Mouse (Mus musculus): ENCODE measurements around the gene Rint1. TPM values are rescaled to one million over a fixed set of nuclear protein-coding genes. Genes with fewer than 3 reads are reported as not detected.

Rint1 gene
- polyA plus RNA-seq, 1 experiment from 2014 or later, result 33.5 TPM

DNA sequence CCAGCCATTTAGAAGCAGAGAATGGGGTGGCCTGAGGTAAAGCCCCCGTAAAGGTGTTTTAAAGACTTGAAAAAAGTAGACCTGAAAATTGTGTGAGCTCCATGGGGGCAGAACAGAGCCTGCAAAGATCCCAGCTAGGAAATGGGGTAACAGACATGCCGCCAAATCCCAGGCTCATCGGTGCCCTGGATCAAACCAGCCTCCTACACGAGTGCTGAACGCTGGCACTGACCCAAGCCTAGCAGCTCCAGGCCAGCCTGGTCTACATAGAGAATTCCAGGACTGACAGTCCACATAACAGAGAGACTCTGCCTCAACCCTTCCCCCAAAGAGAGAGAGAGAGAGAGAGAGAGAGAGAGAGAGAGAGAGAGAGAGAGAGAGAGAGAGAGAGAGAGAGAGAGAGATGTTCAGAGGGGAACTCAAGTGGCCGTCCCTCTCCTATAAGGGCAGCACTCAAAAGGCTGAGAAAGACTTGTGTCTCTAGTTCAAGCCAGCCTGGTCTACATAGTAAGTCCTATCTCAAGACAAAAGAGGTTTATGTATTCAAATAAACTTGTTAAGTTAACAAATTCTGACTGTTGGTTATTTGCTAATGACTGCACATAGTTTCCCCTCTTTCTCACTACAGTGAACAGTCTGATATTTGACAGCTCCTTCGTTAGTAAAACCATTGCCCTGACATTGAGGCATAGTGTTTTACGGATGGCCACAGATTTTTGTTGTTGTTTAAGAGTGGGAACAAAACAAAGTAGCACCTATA lies 5.3 kb upstream of the Rint1 start:
- H3K4me3 ChIP-seq, result peak overlapping the region; percentile 77
- H3K36me3 ChIP-seq, result 0 out of 2 replicates have a peak, but pooled peaks cover 5% of the 10 kb centered on the region
- H3K27ac ChIP-seq, result no peak overlapping the region
- no peak for ATAC-seq (ENCODE audit: low FRiP score)
- H3K4me2 ChIP-seq, result peak overlapping the region; percentile 65
- WGBS, result 56% methylated on average over 8 of the region's 8 CpGs
- H3K27me3 ChIP-seq, result no peaks in the 10 kb centered on the region
- H3K9me3 ChIP-seq, result no peaks in the 10 kb centered on the region
- peak overlapping the region; percentile 84; the same call in 1 of the 2 replicates for H3K9ac ChIP-seq
- peaks cover 11% of the 10 kb centered on the region for H3K4me1 ChIP-seq (replicated peaks)

DNA sequence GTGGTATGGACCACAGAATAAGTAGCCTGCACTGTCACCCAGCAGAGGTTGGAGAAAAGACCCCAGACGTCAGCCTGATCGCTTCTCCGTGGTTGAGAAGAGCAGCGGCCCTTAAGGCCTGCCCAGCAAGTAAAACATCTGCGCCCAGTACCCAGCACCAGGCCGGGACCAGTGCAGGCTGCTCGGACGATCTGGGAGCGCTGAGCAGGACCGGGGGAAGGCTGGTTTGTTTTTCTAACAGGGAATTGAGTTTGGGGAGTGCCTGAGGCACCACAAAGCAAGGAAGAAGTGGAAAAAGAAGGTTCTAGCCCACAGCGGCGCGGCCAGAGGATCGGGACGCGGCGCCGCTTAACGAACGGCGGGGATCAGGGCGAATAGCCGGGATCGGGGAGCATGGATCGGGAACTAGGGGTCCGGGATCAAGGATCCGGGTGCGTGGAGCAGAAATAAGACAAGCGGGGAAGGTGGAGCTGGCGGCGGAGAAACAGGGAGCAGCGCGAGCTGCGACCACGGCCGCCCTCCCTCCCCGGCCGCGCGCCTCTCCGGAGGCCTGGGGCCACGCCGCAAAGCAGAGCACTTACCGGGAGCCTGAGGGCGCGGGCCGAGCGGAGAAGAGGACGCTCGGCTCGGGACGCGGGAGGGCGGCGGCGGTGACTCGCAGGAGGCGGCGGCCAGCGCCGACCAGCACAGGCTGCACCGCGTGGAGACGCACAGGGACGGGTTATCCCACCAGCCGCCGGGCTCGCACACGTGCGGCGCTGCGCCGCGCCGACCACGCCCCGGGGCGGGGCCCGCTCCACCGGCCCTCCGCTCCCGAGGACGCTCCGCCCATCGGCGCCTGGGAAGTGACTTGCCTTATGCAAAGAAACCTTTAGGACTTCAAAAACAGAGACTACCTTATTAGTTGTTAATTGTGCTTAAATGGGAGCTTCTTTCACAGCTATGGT lies 4.3 kb upstream of the Rint1 start, which contains the start of gene Pus7:
TSS of gene Pus7 (minus strand) at position 781 of the 947 bp plus-strand sequence.
- peak within 1 kb of the TSS; percentile 84 for H3K9ac ChIP-seq
- peak; percentile 90 for ATAC-seq (ENCODE audit: low FRiP score)
- peaks cover 14% of the 10 kb centered on the region for H3K4me1 ChIP-seq (replicated peaks)

DNA sequence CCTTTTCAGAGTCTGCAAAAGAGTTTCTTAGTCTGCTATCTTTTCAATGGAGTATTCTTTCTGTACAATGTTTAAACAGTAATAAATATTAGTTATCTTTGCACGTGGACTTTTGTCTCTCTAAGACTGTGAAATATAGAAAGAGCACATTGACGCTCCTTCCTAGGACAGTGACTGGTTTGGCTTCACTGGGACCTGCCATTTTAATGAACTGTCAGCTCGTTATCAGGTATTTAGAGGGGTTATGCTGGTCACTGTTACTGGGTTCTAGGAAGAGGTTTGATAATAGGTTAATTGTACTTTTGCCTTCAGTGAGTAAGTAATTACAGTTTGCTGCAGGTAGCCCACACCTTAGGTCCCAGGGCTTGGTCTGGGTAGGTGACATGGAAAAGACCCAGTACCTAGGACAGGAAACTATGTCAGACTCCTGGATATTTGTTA lies 899 bp downstream of the Rint1 start:
- ATAC-seq (ENCODE audit: low FRiP score), result no peak
- Histone ChIP-seq H3K4me1 (replicated peaks) (peaks cover 8% of the 10 kb centered on the region), H3K9me3 (no peaks in the 10 kb centered on the region), H3K4me2 (peak overlapping the region; percentile 88), H3K27ac (no peak overlapping the region), H3K9ac (peak overlapping the region; percentile 88), H3K4me3 (peak overlapping the region; percentile 81), H3K27me3 (no peaks in the 10 kb centered on the region), H3K36me3 (peaks cover 5% of the 10 kb centered on the region)
- 59% methylated on average over 3 of the region's 3 CpGs for WGBS

More for the DNA sequence above, 4.3 kb upstream of the Rint1 start, which contains the start of gene Pus7:
- Histone ChIP-seq H3K36me3 (no peaks in the 10 kb centered on the region), H3K4me3 (peak within 1 kb of the TSS; percentile 77), H3K27me3 (no peaks in the 10 kb centered on the region), H3K27ac (peak within 1 kb of the TSS; percentile 62), H3K4me2 (peak within 1 kb of the TSS; percentile 65), H3K9me3 (no peaks in the 10 kb centered on the region)
- under 1% methylated on average over 85 of the region's 86 CpGs for WGBS

DNA sequence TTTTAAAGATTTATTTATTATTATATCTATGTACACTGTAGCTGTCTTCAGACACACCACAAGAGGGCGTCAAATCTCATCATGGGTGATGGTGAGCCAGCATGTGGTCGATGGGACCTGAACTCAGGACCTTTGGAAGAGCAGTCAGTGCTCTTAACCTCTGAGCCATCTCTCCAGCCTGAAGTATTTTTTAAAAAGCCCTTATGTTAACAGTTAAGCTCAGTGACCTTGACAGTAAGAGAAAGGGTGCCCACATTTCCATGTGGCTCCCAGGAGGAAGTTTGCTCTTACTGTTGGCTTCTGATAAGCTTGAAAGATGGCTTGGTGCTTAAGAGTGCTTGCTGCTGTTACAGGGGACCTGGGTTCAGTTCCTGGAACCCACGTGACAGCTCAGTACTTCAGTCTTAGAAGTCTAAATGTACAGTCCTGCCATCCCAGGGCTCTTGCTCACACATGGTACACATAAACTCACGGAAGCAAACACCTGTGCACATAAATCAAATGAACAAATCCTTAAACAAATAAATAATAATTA lies 1.6 kb downstream of the Rint1 start:
- H3K27ac ChIP-seq, result no peak overlapping the region
- H3K9ac ChIP-seq, result no peak overlapping the region
- no peak for ATAC-seq (ENCODE audit: low FRiP score)
- H3K9me3 ChIP-seq, result no peaks in the 10 kb centered on the region
- H3K4me3 ChIP-seq, result no peak overlapping the region; the same call in 1 of the 2 replicates
- 87% methylated on average over 4 of the region's 4 CpGs for WGBS
- H3K36me3 ChIP-seq, result peaks cover 8% of the 10 kb centered on the region
- no peak overlapping the region for H3K4me2 ChIP-seq
- no peaks in the 10 kb centered on the region for H3K27me3 ChIP-seq
- H3K4me1 ChIP-seq (replicated peaks), result peaks cover 8% of the 10 kb centered on the region

DNA sequence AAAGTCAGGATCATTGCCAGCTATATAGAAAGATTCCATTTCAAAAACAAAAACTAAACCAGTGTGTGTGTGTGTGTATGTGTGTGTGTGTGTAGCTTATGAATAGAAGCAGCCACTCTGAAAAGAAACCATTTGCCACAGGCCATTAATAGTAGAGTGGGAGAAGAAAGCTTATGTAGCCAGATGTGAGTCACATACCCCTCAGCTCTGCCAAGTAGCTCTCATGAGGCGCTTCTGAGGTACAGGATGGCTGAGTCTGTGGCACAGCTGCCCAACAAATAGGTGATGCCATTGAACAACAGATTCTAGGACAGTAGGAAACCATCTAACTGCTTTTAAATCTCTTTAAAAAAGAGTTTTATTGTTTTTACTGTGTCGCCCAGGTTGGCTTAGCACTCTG lies 5.2 kb downstream of the Rint1 start:
- no peaks in the 10 kb centered on the region for H3K9me3 ChIP-seq
- no peak overlapping the region for H3K27ac ChIP-seq
- WGBS, result 91% methylated on average over 2 of the region's 2 CpGs
- H3K27me3 ChIP-seq, result no peaks in the 10 kb centered on the region
- H3K4me2 ChIP-seq, result no peak overlapping the region
- ATAC-seq (ENCODE audit: low FRiP score), result no peak
- H3K4me3 ChIP-seq, result no peak overlapping the region
- H3K36me3 ChIP-seq, result peaks cover 24% of the 10 kb centered on the region
- H3K4me1 ChIP-seq (replicated peaks), result peaks cover 8% of the 10 kb centered on the region
- peak overlapping the region; percentile 24; the same call in 1 of the 2 replicates for H3K9ac ChIP-seq

DNA sequence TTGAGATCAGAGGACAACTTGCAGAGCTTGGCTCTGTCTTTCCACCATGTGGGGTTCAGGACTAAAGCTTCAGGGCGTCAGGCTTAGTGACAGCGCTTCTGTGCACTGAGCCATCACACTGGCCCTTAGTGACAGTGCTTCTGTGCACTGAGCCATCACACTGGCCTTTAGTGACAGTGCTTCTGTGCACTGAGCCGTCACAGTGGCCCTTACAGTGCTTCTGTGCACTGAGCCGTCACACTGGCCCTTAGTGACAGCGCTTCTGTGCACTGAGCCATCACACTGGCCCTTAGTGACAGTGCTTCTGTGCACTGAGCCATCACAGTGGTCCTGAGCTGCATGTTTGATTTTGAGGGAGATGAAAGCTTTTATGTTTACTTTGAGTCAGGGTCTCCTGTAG lies 27.3 kb downstream of the Rint1 start:
- Histone ChIP-seq H3K4me1 (replicated peaks) (no peaks in the 10 kb centered on the region), H3K4me3 (no peak overlapping the region), H3K4me2 (no peak overlapping the region), H3K27ac (no peak overlapping the region), H3K9ac (no peak overlapping the region), H3K9me3 (no peaks in the 10 kb centered on the region), H3K27me3 (no peaks in the 10 kb centered on the region), H3K36me3 (peaks cover 89% of the 10 kb centered on the region)
- WGBS, result 72% methylated on average over 5 of the region's 5 CpGs
- no peak for ATAC-seq (ENCODE audit: low FRiP score)

DNA sequence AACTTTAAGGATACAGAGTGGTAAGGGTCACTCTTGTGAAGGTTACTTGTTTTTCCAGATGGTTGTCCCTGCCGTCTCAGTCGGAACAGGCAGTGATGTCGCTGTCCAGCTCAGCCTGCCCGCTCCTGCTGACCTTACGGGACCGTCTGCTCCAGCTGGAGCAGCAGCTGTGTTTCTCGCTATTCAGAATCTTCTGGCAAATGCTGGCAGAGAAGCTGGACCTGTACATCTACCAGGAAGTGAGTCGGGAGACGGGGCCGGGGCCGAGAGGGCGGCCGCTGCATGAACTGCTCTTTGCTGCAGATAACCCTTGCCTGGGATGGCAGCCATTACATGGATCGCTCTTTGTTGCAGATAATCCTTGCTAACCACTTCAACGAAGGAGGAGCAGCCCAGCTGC lies 29.2 kb downstream of the Rint1 start:
- Histone ChIP-seq H3K9ac (no peak overlapping the region), H3K4me3 (no peak overlapping the region), H3K4me2 (no peak overlapping the region), H3K36me3 (peaks cover 78% of the 10 kb centered on the region), H3K9me3 (no peaks in the 10 kb centered on the region), H3K4me1 (replicated peaks) (no peaks in the 10 kb centered on the region), H3K27ac (no peak overlapping the region), H3K27me3 (no peaks in the 10 kb centered on the region)
- ATAC-seq (ENCODE audit: low FRiP score), result no peak
- WGBS, result 90% methylated on average over 15 of the region's 15 CpGs

DNA sequence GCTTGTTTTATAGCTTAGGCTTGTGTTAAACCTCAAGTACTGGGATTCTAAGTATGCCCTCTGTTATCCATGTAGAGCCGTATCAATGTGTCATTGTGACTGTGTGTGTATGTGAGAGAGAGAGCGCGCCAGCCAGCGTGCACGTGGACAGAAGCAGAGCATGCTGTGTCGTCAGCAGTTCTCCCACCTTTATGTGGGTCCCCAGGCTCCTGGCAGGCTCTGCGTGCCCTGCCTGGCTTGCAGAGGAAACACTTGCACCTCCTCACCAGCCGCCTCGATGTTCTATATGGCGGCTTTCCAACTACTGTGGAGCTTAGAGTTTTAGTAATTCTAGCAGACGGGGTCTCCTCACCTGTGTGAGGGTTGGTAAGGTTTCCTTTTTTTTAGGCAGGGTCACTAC lies 34.8 kb downstream of the Rint1 start:
- H3K27ac ChIP-seq, result no peak overlapping the region
- no peak overlapping the region for H3K4me3 ChIP-seq
- no peaks in the 10 kb centered on the region for H3K9me3 ChIP-seq
- H3K4me2 ChIP-seq, result no peak overlapping the region
- ATAC-seq (ENCODE audit: low FRiP score), result no peak
- H3K9ac ChIP-seq, result no peak overlapping the region
- 78% methylated on average over 11 of the region's 11 CpGs for WGBS
- H3K27me3 ChIP-seq, result no peaks in the 10 kb centered on the region
- no peaks in the 10 kb centered on the region for H3K4me1 ChIP-seq (replicated peaks)
- H3K36me3 ChIP-seq, result peaks cover 27% of the 10 kb centered on the region

DNA sequence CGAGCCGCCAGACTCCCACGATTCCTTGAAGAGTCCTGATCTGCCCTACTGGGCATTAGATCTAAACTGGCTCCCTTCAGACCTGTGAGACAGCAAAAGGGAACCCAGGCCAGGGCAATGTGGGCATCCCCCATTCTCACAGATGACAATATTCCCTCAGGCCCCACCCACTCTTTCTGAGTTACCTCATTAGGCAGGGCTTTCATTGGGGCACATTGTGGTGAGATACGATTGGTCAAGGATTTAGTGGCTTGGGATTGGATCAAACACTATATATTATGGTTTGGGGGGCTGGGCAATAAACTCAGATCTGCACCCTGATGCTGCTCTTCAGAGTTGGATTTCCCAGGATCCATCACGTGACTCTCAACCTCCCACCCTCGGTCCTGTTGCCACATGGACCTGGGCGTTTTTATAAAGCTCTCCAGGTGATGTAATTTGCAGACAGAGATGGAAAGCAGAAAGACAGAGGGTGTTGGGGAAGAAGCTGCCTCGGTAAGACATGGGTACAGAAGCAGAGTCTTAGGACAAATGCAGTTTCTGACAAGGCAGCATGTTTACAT lies 36.7 kb downstream of the Rint1 start:
- Histone ChIP-seq H3K9me3 (no peaks in the 10 kb centered on the region), H3K4me2 (no peak overlapping the region), H3K27me3 (0 out of 2 replicates have a peak, but pooled peaks cover 4% of the 10 kb centered on the region), H3K9ac (no peak overlapping the region), H3K4me3 (no peak overlapping the region), H3K4me1 (replicated peaks) (no peaks in the 10 kb centered on the region), H3K36me3 (peaks cover 12% of the 10 kb centered on the region), H3K27ac (no peak overlapping the region)
- no peak for ATAC-seq (ENCODE audit: low FRiP score)
- WGBS, result 87% methylated on average over 8 of the region's 8 CpGs

DNA sequence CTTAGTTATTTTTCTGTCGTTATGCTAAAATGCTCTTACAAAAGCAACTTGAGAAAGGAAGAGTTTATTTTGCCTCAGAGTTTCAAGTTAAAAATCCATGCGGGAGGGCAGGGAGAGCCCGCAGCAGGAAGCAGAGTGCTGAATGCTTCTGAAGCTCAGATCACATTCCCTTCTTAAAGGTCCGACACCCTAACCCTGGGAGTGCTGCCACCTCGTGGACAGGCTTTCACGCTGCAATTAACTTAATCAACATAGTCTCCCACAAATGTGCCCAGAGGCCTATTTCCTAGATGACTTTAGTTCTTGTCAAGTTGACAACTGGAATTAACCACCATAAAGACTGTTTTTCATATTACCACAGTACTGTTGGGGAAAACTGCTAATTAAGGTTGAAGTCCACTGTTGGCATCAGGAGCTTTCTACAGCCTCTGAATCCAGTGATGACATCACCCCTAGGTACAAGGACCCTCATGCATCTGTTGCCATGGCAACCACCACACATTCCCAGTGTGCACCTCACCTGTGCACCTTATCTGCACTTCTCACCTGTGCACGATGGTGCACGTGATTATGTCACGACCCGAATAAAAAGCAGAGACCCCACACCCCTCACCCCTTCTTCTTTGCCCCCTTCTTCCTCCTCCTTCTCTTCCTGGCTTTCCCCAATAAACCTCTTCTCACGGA lies 39.0 kb downstream of the Rint1 start:
- H3K36me3 ChIP-seq, result no peaks in the 10 kb centered on the region
- peaks cover 4% of the 10 kb centered on the region; the same call in 1 of the 2 replicates for H3K4me1 ChIP-seq (replicated peaks)
- H3K27ac ChIP-seq, result no peak overlapping the region
- no peak overlapping the region for H3K9ac ChIP-seq
- no peak overlapping the region for H3K4me2 ChIP-seq
- no peak for ATAC-seq (ENCODE audit: low FRiP score)
- 42% methylated on average over 11 of the region's 11 CpGs for WGBS
- no peaks in the 10 kb centered on the region for H3K9me3 ChIP-seq
- no peak overlapping the region for H3K4me3 ChIP-seq
- H3K27me3 ChIP-seq, result peaks cover 19% of the 10 kb centered on the region

DNA sequence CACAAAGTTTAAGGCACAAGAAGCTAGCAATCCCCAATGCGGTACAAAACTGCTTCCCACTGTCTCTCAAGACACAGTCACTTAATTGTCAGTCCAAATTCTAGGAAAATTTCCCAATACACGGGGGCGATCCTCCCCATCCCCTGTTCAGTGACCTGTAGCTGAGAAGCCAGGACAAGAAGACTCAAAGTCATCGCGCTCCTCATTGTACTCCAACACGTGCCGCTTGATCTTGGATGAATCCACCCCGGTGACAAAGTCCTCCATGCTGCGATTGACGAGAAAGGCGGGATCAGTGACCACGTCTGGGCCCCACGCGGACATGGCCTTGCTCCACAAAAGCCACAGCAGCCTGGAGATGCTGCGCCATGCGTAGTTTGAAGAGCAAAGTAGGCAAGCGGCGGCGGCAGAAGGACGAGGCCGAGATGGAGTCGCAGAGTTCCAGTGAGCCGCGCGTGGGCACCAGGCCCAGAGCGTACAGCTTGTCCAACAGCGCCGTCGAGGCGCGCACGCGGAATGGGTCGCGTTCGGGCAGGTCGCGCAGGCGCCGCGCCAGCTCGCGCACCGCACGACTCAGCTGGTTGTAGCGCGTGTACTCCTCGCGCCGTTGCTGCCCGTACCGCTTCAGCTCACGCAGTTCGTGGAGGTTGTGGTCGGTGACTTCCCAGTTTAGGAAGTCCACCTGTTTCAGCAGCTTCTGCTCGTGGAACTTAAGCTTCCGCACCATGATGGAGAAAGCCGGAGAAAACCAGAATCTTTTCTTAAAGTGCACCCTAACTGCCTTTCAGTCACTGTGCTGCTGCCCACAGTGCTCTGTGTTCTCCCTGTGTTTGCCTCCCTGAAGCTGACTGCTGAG lies 43.6 kb downstream of the Rint1 start:
- ATAC-seq (ENCODE audit: low FRiP score), result no peak
- WGBS, result 40% methylated on average over 58 of the region's 58 CpGs

More for the DNA sequence above, 43.6 kb downstream of the Rint1 start:
- Histone ChIP-seq H3K27ac (no peak overlapping the region), H3K9ac (no peak overlapping the region), H3K27me3 (peaks cover 26% of the 10 kb centered on the region), H3K4me3 (peak overlapping the region; percentile 11; the same call in 1 of the 2 replicates), H3K4me1 (replicated peaks) (peaks cover 4% of the 10 kb centered on the region; the same call in 1 of the 2 replicates), H3K4me2 (peak overlapping the region; percentile 37), H3K36me3 (no peaks in the 10 kb centered on the region), H3K9me3 (no peaks in the 10 kb centered on the region)
